Mouse (Mus musculus): ENCODE measurements around the gene Usp22. TPM values are rescaled to one million over a fixed set of nuclear protein-coding genes. Genes with fewer than 3 reads are reported as not detected.

The Usp22 gene
- polyA plus RNA-seq, 1 experiment from 2014 or later: 161 TPM

DNA sequence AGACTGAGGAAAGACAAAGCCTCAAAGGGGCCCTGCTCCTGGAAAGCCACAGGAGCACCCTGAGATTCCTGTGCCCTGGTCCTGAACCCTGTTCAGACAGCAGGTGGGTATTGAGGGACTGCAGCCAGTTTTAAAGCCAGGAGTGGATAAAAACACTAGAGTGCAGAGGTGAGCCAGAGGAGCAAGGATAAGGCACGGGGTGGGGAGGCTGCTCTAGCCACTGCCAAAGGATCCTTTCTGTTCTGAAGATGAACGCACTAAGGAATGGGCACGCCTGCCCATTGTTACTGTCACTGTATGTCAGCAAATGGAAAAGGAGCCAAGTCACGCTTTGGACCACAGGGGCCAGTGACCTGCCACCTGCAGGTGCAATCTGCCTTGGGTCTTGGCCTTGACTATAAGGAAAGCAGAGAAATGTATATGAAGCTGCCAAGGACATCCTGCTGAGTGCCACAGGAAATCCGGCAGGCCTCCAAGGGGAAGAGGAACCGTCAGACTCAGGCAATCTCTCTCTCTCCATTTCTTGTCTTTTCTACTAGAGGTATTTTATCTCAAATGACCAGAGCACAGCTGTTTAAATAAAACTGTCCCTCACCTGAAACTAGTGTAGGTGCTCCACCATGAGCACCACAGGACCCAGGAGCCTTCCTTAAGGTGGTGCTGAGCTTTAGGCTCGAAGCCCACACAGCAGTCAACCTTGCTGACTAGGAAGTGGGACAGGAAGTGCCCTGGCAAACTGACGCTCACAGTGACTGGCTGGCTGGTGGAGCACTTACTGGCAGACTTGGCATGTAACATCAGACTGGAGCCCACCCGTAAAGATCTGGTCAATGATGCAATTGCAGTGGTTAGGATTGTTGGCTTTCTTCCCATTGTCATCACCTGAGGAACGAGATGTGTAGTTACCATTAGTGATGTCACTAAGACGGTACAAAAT, 14.8 kb downstream of the Usp22 start:
- Histone ChIP-seq H3K9me3 (ENCODE audit: control insufficient read depth, low read depth, low read length) (no peaks in the 10 kb centered on the region), H3K27ac (ENCODE audit: low read length) (no peak overlapping the region), H3K4me2 (replicated peaks; ENCODE audit: low read depth, low read length) (no peak overlapping the region), H3K36me3 (ENCODE audit: control insufficient read depth, insufficient read depth, low read length) (peaks cover 99% of the 10 kb centered on the region), H3K9ac (replicated peaks; ENCODE audit: low read depth, low read length) (no peak overlapping the region), H3K4me1 (ENCODE audit: control insufficient read depth, insufficient read depth, low read length) (no peaks in the 10 kb centered on the region), H3K4me3 (ENCODE audit: low read depth, low read length) (no peak overlapping the region), H3K27me3 (ENCODE audit: control insufficient read depth, insufficient read depth, low read length) (no peaks in the 10 kb centered on the region)
- 79% methylated on average over 11 of the region's 11 CpGs for WGBS
- no peak for ATAC-seq (ENCODE audit: insufficient number of reproducible peaks, insufficient read depth, low FRiP score, low read depth)

DNA sequence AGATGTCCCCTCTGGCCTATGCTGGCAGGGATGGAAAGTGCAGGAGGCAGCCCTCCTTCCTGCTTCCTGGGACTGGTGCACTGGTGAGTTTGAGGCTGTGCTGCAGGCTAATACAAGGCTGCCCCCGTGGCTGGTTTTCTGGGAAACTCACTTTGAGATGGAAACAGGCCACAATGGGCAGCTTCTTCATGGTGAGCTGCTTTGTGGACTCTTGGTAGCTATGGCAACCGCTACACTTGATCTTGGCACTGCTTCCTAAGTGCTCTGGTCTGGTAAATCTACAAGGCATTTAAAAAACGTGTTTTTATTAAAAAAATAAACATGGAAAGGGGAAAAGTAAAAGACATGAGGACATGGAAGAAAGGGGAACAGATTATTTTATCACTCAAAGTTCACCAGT, 16.7 kb downstream of the Usp22 start:
- 80% methylated on average over 3 of the region's 3 CpGs for WGBS
- Histone ChIP-seq H3K9ac (replicated peaks; ENCODE audit: low read depth, low read length) (no peak overlapping the region), H3K27ac (ENCODE audit: low read length) (no peak overlapping the region), H3K4me1 (ENCODE audit: control insufficient read depth, insufficient read depth, low read length) (no peaks in the 10 kb centered on the region), H3K36me3 (ENCODE audit: control insufficient read depth, insufficient read depth, low read length) (peaks cover 99% of the 10 kb centered on the region), H3K27me3 (ENCODE audit: control insufficient read depth, insufficient read depth, low read length) (no peaks in the 10 kb centered on the region), H3K9me3 (ENCODE audit: control insufficient read depth, low read depth, low read length) (no peaks in the 10 kb centered on the region), H3K4me2 (replicated peaks; ENCODE audit: low read depth, low read length) (no peak overlapping the region), H3K4me3 (ENCODE audit: low read depth, low read length) (no peak overlapping the region)
- no peak for ATAC-seq (ENCODE audit: insufficient number of reproducible peaks, insufficient read depth, low FRiP score, low read depth)

DNA sequence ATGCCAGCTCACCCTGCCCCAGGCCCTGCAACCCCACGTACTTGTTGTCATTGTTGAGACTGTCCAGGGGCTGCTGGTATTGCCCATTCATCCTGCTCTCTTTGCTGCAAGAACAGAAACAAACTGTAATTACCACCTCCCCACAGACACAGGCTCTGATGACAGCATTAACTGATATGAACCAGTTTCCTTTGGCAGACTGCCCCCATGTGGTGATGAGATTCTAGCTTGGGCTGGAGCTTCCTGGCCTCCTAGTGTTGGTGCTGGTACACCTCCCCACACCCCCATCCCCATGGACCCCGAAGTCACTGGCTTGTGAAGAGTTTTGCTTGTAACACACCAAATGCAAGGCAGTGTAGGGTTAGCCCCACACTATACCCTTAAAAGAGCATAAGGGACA, 19.1 kb downstream of the Usp22 start:
- Histone ChIP-seq H3K27ac (ENCODE audit: low read length) (no peak overlapping the region), H3K27me3 (ENCODE audit: control insufficient read depth, insufficient read depth, low read length) (no peaks in the 10 kb centered on the region), H3K9ac (replicated peaks; ENCODE audit: low read depth, low read length) (no peak overlapping the region), H3K9me3 (ENCODE audit: control insufficient read depth, low read depth, low read length) (no peaks in the 10 kb centered on the region), H3K4me1 (ENCODE audit: control insufficient read depth, insufficient read depth, low read length) (no peaks in the 10 kb centered on the region), H3K4me3 (ENCODE audit: low read depth, low read length) (no peak overlapping the region), H3K36me3 (ENCODE audit: control insufficient read depth, insufficient read depth, low read length) (peaks cover 88% of the 10 kb centered on the region), H3K4me2 (replicated peaks; ENCODE audit: low read depth, low read length) (no peak overlapping the region)
- WGBS: 81% methylated on average over 2 of the region's 2 CpGs
- no peak for ATAC-seq (ENCODE audit: insufficient number of reproducible peaks, insufficient read depth, low FRiP score, low read depth)

DNA sequence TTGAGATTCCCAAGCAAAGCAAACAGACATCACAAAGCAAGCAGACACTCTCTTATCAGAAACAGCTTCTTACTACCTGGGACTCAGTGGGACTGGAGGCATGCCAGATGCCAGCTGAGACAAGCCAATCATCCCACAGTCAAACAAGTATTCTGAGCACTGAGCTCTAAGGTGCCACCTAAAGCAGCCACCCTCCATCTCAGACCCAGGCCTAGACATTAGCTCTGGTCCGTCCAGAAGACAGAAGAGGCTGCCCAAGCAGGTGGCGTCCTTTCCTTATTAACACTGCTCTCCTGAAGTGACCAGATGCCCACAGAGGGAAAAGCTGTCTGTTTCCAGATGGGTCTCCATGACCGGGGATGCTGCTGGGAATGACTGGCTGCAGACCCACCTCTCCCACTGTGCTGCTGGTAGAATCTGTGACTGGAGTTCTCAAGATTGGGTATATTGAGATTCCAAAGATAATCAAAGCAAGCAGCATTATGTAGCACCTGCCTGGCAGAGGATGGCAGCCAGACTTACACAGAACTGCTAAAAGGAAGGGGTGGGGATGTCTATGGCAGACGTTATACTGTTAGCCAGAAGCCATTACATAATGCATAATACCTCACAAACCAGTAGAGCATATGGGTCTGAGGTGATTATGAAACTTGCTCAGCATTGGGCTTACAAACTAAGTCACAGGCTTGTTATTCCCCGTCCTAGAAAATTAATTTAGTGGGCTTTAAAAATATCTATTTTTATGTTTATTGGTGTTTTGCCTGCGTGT, 24.4 kb downstream of the Usp22 start:
- H3K27ac ChIP-seq (ENCODE audit: low read length): no peak overlapping the region
- peaks cover 36% of the 10 kb centered on the region for H3K36me3 ChIP-seq (ENCODE audit: control insufficient read depth, insufficient read depth, low read length)
- no peak overlapping the region for H3K9ac ChIP-seq (replicated peaks; ENCODE audit: low read depth, low read length)
- no peak for ATAC-seq (ENCODE audit: insufficient number of reproducible peaks, insufficient read depth, low FRiP score, low read depth)
- H3K4me2 ChIP-seq (replicated peaks; ENCODE audit: low read depth, low read length): no peak overlapping the region
- H3K27me3 ChIP-seq (ENCODE audit: control insufficient read depth, insufficient read depth, low read length): no peaks in the 10 kb centered on the region; the same call in 1 of the 2 replicates
- H3K9me3 ChIP-seq (ENCODE audit: control insufficient read depth, low read depth, low read length): no peaks in the 10 kb centered on the region
- WGBS: 76% methylated on average over 6 of the region's 6 CpGs
- H3K4me3 ChIP-seq (ENCODE audit: low read depth, low read length): no peak overlapping the region
- no peaks in the 10 kb centered on the region for H3K4me1 ChIP-seq (ENCODE audit: control insufficient read depth, insufficient read depth, low read length)

DNA sequence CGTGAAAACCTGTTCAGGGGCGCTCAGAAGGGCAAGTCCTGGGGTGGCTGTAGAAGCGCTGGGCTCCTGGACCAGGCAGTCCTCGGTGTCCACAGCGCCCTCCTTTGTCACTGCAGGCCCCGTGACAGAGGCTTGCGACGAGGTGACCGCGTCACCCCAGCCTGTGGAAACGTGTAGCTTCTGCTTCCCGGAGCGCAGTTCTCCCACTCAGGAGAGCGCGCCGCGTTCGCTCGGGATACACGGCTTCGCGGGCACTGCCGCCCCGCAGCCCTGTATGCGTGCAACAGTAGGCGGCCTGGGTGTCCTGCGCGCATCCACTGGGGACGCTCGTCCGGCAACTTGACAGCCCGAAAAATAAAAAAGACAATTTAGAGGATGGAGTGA, 27.6 kb downstream of the Usp22 start:
- Histone ChIP-seq H3K36me3 (ENCODE audit: control insufficient read depth, insufficient read depth, low read length) (peaks cover 5% of the 10 kb centered on the region; the same call in 1 of the 2 replicates), H3K27me3 (ENCODE audit: control insufficient read depth, insufficient read depth, low read length) (no peaks in the 10 kb centered on the region; the same call in 1 of the 2 replicates), H3K9ac (replicated peaks; ENCODE audit: low read depth, low read length) (no peak overlapping the region), H3K27ac (ENCODE audit: low read length) (no peak overlapping the region), H3K4me1 (ENCODE audit: control insufficient read depth, insufficient read depth, low read length) (no peaks in the 10 kb centered on the region), H3K4me3 (ENCODE audit: low read depth, low read length) (peak overlapping the region; percentile 20), H3K9me3 (ENCODE audit: control insufficient read depth, low read depth, low read length) (no peaks in the 10 kb centered on the region), H3K4me2 (replicated peaks; ENCODE audit: low read depth, low read length) (peak overlapping the region; percentile 39)
- WGBS: 11% methylated on average over 32 of the region's 32 CpGs
- ATAC-seq (ENCODE audit: insufficient number of reproducible peaks, insufficient read depth, low FRiP score, low read depth): no peak

DNA sequence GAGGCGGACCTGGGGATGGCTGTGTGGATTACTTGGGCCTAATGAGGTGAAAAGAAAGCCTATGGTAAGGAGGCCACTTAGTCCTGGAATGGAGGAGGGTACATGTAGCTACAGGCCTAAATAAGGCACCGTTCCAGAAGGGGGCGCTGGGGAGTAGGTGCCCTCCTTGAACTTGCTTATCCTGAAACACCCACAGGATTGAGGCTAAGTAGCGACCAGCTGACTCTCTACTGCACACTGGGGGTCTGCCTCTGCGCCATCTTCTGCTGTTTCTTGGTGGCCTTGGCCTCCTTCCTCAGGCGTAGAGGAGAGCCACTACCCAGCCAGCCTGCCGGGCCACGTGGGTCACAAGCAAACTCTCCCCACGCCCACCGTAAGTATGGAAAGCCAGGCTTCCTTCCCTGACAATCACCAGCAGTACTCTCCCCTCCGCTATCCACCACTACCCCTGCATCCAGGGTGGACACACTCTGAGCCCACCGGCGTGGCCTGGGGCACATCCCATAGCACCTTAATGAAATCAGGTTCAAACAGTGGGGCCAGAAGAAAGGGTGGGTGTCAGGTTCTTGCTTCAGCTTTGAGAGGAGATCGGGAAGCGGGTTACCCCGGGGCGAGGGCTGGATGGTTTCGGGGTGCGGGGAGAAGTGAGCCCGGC, 28.1 kb downstream of the Usp22 start:
- H3K9ac ChIP-seq (replicated peaks; ENCODE audit: low read depth, low read length): no peak overlapping the region
- ATAC-seq (ENCODE audit: insufficient number of reproducible peaks, insufficient read depth, low FRiP score, low read depth): 0 out of 2 replicates have a peak, but pooled peaks have one; percentile 23
- H3K27ac ChIP-seq (ENCODE audit: low read length): no peak overlapping the region

DNA sequence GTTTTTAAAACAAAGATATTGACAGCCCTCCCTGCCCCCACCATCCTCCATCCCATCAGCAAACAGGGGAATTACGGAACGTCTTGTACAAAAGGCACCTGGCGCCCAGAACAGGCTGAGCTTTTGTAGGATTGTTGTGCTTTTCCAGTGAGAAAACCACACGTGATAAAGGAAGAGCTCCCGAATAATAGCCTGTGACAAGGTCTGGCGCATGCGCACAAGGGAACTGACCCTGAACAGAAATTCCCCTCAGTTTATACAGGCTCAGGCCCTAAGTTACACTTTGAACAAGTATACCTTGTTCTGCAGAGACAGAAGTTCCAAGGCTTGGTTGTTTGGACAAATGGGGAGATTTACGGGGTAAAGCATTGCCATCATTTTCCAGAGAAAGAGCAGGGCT, 29.3 kb downstream of the Usp22 start:
- no peak overlapping the region for H3K4me2 ChIP-seq (replicated peaks; ENCODE audit: low read depth, low read length)
- no peak overlapping the region for H3K27ac ChIP-seq (ENCODE audit: low read length)
- no peak for ATAC-seq (ENCODE audit: insufficient number of reproducible peaks, insufficient read depth, low FRiP score, low read depth)
- no peak overlapping the region for H3K9ac ChIP-seq (replicated peaks; ENCODE audit: low read depth, low read length)
- H3K4me1 ChIP-seq (ENCODE audit: control insufficient read depth, insufficient read depth, low read length): no peaks in the 10 kb centered on the region
- 42% methylated on average over 8 of the region's 8 CpGs for WGBS
- no peak overlapping the region for H3K4me3 ChIP-seq (ENCODE audit: low read depth, low read length)
- no peaks in the 10 kb centered on the region; the same call in 1 of the 2 replicates for H3K27me3 ChIP-seq (ENCODE audit: control insufficient read depth, insufficient read depth, low read length)
- H3K9me3 ChIP-seq (ENCODE audit: control insufficient read depth, low read depth, low read length): no peaks in the 10 kb centered on the region
- H3K36me3 ChIP-seq (ENCODE audit: control insufficient read depth, insufficient read depth, low read length): no peaks in the 10 kb centered on the region

More for the DNA sequence above, 28.1 kb downstream of the Usp22 start:
- H3K36me3 ChIP-seq (ENCODE audit: control insufficient read depth, insufficient read depth, low read length): no peaks in the 10 kb centered on the region; the same call in 1 of the 2 replicates
- H3K27me3 ChIP-seq (ENCODE audit: control insufficient read depth, insufficient read depth, low read length): no peaks in the 10 kb centered on the region; the same call in 1 of the 2 replicates
- no peaks in the 10 kb centered on the region for H3K4me1 ChIP-seq (ENCODE audit: control insufficient read depth, insufficient read depth, low read length)
- H3K4me3 ChIP-seq (ENCODE audit: low read depth, low read length): peak overlapping the region; percentile 20
- H3K4me2 ChIP-seq (replicated peaks; ENCODE audit: low read depth, low read length): peak overlapping the region; percentile 39
- H3K9me3 ChIP-seq (ENCODE audit: control insufficient read depth, low read depth, low read length): no peaks in the 10 kb centered on the region
- 22% methylated on average over 20 of the region's 20 CpGs for WGBS

Data from stomach, embryonic 14.5 days (tissue).